Mouse (Mus musculus): ENCODE measurements around the gene Tril. TPM values are rescaled to one million over a fixed set of nuclear protein-coding genes. Genes with fewer than 3 reads are reported as not detected.

The Tril gene
- polyA plus RNA-seq, 1 experiment = not detected

- Histone ChIP-seq H3K4me1 (ENCODE audit: control insufficient read depth, insufficient read depth, low read length) (no peaks in the 10 kb centered on the region), H3K4me3 (replicated peaks; ENCODE audit: control insufficient read depth, low read depth, low read length) (no peak overlapping the region), H3K27ac (ENCODE audit: control insufficient read depth, insufficient read depth, low read depth, low read length, poor library complexity) (no peak overlapping the region)
- TF ChIP-seq POLR2A (IDR thresholded peaks at IDR 0.05; ENCODE audit: borderline replicate concordance, control insufficient read depth, low read depth, low read length) (no peak), CTCF (IDR thresholded peaks at IDR 0.05; ENCODE audit: control insufficient read depth, insufficient read depth, low read length) (no peak)
- 67% methylated on average over 7 of the region's 7 CpGs for WGBS
These were observed 4.9 kb downstream of the Tril start for GRCm38 (mm10) chr6:53815691-53816090.

DNA sequence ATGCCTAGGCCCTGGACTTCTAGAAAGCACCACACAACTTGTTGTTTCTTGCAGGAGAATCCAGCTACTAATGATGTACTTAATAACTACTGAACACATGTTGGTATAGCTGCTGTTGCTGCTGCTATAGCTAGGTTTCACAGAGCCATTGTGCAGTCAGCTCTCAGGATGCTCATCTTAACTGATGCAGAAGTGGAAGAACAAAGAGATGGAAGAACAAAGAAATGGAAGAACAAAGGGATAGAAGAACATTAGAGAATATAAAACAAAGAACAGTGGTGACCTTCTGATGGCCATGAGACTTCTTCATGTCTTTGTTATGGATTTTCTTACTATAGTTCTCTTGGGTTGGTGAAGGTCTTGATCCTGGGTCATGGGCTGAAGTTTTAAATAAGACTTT, 6.4 kb downstream of the Tril start:
- no peak overlapping the region for H3K4me3 ChIP-seq (replicated peaks; ENCODE audit: control insufficient read depth, low read depth, low read length)
- no peaks in the 10 kb centered on the region for H3K4me1 ChIP-seq (ENCODE audit: control insufficient read depth, insufficient read depth, low read length)
- TF ChIP-seq POLR2A (IDR thresholded peaks at IDR 0.05; ENCODE audit: borderline replicate concordance, control insufficient read depth, low read depth, low read length) (no peak), CTCF (IDR thresholded peaks at IDR 0.05; ENCODE audit: control insufficient read depth, insufficient read depth, low read length) (no peak)
- no peak overlapping the region for H3K27ac ChIP-seq (ENCODE audit: control insufficient read depth, insufficient read depth, low read depth, low read length, poor library complexity)

DNA sequence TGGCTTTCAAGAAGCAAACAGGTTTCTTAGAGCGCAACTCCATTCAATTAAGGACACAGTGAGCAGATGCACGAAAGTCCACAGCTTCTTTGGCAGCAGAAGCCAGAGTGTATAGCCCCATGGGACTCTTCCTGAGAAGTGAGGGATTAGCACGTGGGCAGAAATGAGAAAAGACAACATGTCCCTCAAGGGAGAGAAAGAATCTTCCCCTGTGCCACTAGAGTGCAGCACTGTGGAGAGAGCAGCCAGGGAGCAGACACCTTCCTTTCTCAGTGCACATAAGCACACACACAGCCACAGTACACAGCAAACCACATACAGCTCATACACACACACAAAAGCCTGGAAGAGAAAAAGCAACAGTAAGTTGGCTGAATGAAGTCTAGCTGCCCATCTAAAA, 8.4 kb downstream of the Tril start:
- no peak for TF ChIP-seq CTCF (IDR thresholded peaks at IDR 0.05; ENCODE audit: control insufficient read depth, insufficient read depth, low read length)
- no peak for TF ChIP-seq POLR2A (IDR thresholded peaks at IDR 0.05; ENCODE audit: borderline replicate concordance, control insufficient read depth, low read depth, low read length)
- 67% methylated on average over 3 of the region's 3 CpGs for WGBS

GRCm38 (mm10) chr6:53808801-53809200, 11.8 kb downstream of the Tril start:
- 83% methylated on average over 9 of the region's 9 CpGs for WGBS
- H3K4me3 ChIP-seq (replicated peaks; ENCODE audit: control insufficient read depth, low read depth, low read length) = no peak overlapping the region
- no peaks in the 10 kb centered on the region for H3K4me1 ChIP-seq (ENCODE audit: control insufficient read depth, insufficient read depth, low read length)
- TF ChIP-seq POLR2A (IDR thresholded peaks at IDR 0.05; ENCODE audit: borderline replicate concordance, control insufficient read depth, low read depth, low read length) (no peak), CTCF (IDR thresholded peaks at IDR 0.05; ENCODE audit: control insufficient read depth, insufficient read depth, low read length) (no peak)
- H3K27ac ChIP-seq (ENCODE audit: control insufficient read depth, insufficient read depth, low read depth, low read length, poor library complexity) = no peak overlapping the region

More for the DNA sequence above, 8.4 kb downstream of the Tril start:
- Histone ChIP-seq H3K4me3 (replicated peaks; ENCODE audit: control insufficient read depth, low read depth, low read length) (no peak overlapping the region), H3K27ac (ENCODE audit: control insufficient read depth, insufficient read depth, low read depth, low read length, poor library complexity) (no peak overlapping the region), H3K4me1 (ENCODE audit: control insufficient read depth, insufficient read depth, low read length) (no peaks in the 10 kb centered on the region)

- no peak overlapping the region for H3K27ac ChIP-seq (ENCODE audit: control insufficient read depth, insufficient read depth, low read depth, low read length, poor library complexity)
- H3K4me1 ChIP-seq (ENCODE audit: control insufficient read depth, insufficient read depth, low read length) = no peaks in the 10 kb centered on the region
- no peak overlapping the region for H3K4me3 ChIP-seq (replicated peaks; ENCODE audit: control insufficient read depth, low read depth, low read length)
- WGBS = 84% methylated on average over 3 of the region's 3 CpGs
- TF ChIP-seq CTCF (IDR thresholded peaks at IDR 0.05; ENCODE audit: control insufficient read depth, insufficient read depth, low read length) = no peak
- TF ChIP-seq POLR2A (IDR thresholded peaks at IDR 0.05; ENCODE audit: borderline replicate concordance, control insufficient read depth, low read depth, low read length) = no peak
These were observed 13.4 kb downstream of the Tril start for GRCm38 (mm10) chr6:53807185-53807584.

DNA sequence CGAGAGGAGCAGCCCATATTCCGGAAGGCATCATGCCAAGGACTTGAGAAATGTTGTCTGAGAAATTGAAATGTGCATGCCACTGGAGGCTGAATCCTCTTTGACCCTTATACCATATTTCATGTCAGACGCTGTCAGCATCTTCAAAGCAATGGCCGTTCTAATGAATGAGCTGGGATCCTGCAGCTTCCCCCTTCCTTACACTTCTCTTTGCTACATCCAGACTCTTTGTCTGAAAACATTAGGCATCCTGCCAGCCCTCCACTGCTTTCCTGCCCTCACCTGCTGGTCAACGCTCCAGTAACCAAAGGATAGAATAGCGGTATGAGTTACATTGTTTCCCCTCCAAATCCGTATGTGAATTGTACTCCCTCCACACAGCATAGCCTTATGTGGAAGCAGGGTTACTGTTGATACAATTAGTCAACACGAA, 14.0 kb downstream of the Tril start:
- 75% methylated on average over 8 of the region's 8 CpGs for WGBS
- no peak for TF ChIP-seq POLR2A (IDR thresholded peaks at IDR 0.05; ENCODE audit: borderline replicate concordance, control insufficient read depth, low read depth, low read length)
- no peak for TF ChIP-seq CTCF (IDR thresholded peaks at IDR 0.05; ENCODE audit: control insufficient read depth, insufficient read depth, low read length)
- Histone ChIP-seq H3K27ac (ENCODE audit: control insufficient read depth, insufficient read depth, low read depth, low read length, poor library complexity) (no peak overlapping the region), H3K4me1 (ENCODE audit: control insufficient read depth, insufficient read depth, low read length) (no peaks in the 10 kb centered on the region), H3K4me3 (replicated peaks; ENCODE audit: control insufficient read depth, low read depth, low read length) (no peak overlapping the region)

- 78% methylated on average over 5 of the region's 5 CpGs for WGBS
These were observed 14.6 kb downstream of the Tril start for GRCm38 (mm10) chr6:53806021-53806420.

GRCm38 (mm10) chr6:53804145-53804544, 16.5 kb downstream of the Tril start:
- TF ChIP-seq CTCF (IDR thresholded peaks at IDR 0.05; ENCODE audit: control insufficient read depth, insufficient read depth, low read length) (no peak), POLR2A (IDR thresholded peaks at IDR 0.05; ENCODE audit: borderline replicate concordance, control insufficient read depth, low read depth, low read length) (no peak)
- no peaks in the 10 kb centered on the region for H3K4me1 ChIP-seq (ENCODE audit: control insufficient read depth, insufficient read depth, low read length)
- 80% methylated on average over 6 of the region's 6 CpGs for WGBS
- no peak overlapping the region for H3K27ac ChIP-seq (ENCODE audit: control insufficient read depth, insufficient read depth, low read depth, low read length, poor library complexity)
- no peak overlapping the region for H3K4me3 ChIP-seq (replicated peaks; ENCODE audit: control insufficient read depth, low read depth, low read length)

More at GRCm38 (mm10) chr6:53806021-53806420, 14.6 kb downstream of the Tril start:
- Histone ChIP-seq H3K4me1 (ENCODE audit: control insufficient read depth, insufficient read depth, low read length) (no peaks in the 10 kb centered on the region), H3K4me3 (replicated peaks; ENCODE audit: control insufficient read depth, low read depth, low read length) (no peak overlapping the region), H3K27ac (ENCODE audit: control insufficient read depth, insufficient read depth, low read depth, low read length, poor library complexity) (no peak overlapping the region)
- TF ChIP-seq POLR2A (IDR thresholded peaks at IDR 0.05; ENCODE audit: borderline replicate concordance, control insufficient read depth, low read depth, low read length) (no peak), CTCF (IDR thresholded peaks at IDR 0.05; ENCODE audit: control insufficient read depth, insufficient read depth, low read length) (no peak)

DNA sequence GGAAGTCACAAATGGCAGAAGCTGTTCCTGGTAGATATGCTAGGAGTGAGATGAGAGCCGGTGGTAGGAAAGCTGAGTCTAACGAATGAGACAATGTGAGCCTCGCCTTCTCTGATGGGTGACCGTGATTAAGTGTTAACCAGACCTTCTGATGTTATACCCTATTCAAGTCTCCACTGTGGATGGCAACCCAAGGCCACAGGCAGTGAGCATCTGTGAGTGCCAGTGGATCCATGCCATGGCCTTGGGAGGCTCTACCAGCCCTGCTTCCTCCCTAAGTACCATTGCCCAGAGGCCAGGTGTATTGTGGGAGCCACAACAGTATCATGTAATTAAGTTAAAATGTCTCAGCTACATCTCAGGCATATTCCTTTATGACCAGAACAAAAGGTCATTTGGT, 17.1 kb downstream of the Tril start:
- H3K27ac ChIP-seq (ENCODE audit: control insufficient read depth, insufficient read depth, low read depth, low read length, poor library complexity) = no peak overlapping the region
- H3K4me1 ChIP-seq (ENCODE audit: control insufficient read depth, insufficient read depth, low read length) = no peaks in the 10 kb centered on the region
- WGBS = 83% methylated on average over 4 of the region's 4 CpGs
- H3K4me3 ChIP-seq (replicated peaks; ENCODE audit: control insufficient read depth, low read depth, low read length) = no peak overlapping the region
- TF ChIP-seq CTCF (IDR thresholded peaks at IDR 0.05; ENCODE audit: control insufficient read depth, insufficient read depth, low read length) (no peak), POLR2A (IDR thresholded peaks at IDR 0.05; ENCODE audit: borderline replicate concordance, control insufficient read depth, low read depth, low read length) (no peak)

Measured in bone marrow, adult 2 months (tissue).